Mouse (Mus musculus): ENCODE measurements around the gene Ifitm1. TPM values are rescaled to one million over a fixed set of nuclear protein-coding genes. Genes with fewer than 3 reads are reported as not detected.

Ifitm1 gene
- polyA plus RNA-seq, 1 experiment = 16.5 TPM

DNA sequence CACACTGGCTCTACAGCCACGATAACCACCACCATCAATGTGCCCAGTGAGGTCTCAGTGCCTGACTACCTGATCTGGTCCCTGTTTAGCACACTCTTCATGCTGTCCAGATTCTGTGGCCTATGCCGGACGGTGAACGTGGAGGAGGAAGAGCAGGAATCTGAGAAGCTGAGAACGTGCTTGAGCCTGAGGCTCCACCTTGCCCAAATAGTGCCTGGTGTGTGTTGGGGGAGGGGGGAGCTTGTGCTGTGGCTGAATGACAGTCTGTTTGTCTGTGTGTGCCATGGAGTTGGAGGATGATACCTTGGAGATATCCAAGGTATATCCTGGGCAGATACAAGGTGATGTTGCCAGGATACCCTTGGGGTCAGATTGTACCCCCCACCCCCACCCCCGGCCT is 23.2 kb downstream of the Ifitm1 start:
- Histone ChIP-seq H3K27ac (ENCODE audit: insufficient read depth, low read length) (no peak overlapping the region), H3K4me1 (ENCODE audit: control insufficient read depth, insufficient read depth, low read length) (no peaks in the 10 kb centered on the region), H3K4me3 (ENCODE audit: insufficient read depth, low read length) (no peak overlapping the region)
- TF ChIP-seq POLR2A (IDR thresholded peaks at IDR 0.05; ENCODE audit: low read depth, low read length) = no peak
- TF ChIP-seq CTCF (IDR thresholded peaks at IDR 0.05; ENCODE audit: borderline replicate concordance, insufficient read depth, low read length) = no peak

DNA sequence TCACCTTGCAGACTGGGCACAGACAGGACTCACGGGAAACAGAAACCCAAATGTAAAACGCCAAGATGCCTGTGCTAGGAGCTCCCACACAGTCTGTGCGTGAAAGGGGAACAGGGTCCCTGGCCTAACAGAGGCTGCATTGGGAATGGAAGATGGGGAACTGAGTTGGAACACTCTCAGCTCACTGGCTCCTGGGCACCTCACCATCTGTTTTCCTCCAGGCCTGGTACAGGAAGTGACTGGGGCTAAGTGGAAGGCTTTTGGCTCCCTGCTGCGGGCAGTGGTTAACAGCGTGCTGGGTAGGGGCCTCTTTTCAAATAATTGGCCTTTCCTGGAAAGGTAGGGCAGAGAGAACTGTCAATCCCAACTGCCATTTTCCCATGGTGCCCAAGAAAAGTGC is 23.6 kb downstream of the Ifitm1 start:
- H3K27ac ChIP-seq (ENCODE audit: insufficient read depth, low read length) = no peak overlapping the region
- H3K4me1 ChIP-seq (ENCODE audit: control insufficient read depth, insufficient read depth, low read length) = no peaks in the 10 kb centered on the region
- no peak for TF ChIP-seq POLR2A (IDR thresholded peaks at IDR 0.05; ENCODE audit: low read depth, low read length)
- TF ChIP-seq CTCF (IDR thresholded peaks at IDR 0.05; ENCODE audit: borderline replicate concordance, insufficient read depth, low read length) = no peak
- no peak overlapping the region for H3K4me3 ChIP-seq (ENCODE audit: insufficient read depth, low read length)

DNA sequence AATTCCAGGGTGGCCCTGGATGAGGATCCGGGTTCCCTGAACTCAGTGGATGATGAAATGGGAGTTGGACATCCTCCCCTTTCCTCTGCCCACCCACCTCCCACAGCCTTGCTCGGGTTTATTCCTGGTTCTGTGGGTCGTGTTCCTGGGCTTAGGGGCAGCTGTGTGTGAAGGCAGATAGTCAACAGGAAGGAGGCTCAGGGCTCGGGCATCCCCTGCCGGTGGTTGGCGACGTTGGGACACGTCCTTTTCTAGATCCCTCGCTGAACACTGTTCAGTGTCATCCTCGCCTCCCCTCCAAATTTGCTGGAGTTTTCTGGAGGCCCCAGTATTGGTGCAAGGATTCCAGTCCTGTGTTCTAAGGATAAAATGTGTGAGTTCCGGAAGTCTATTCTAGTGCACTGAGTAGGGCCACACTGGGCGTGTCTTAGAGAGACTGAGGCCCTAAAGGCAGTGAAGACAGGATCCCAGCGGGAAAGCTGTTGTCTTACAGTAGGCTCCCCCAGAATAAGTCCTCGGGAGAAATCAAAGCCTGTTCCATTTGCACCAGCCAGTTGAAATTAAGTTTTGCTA is 24.2 kb downstream of the Ifitm1 start:
- H3K4me3 ChIP-seq (ENCODE audit: insufficient read depth, low read length) = no peak overlapping the region
- TF ChIP-seq POLR2A (IDR thresholded peaks at IDR 0.05; ENCODE audit: low read depth, low read length) (no peak), CTCF (IDR thresholded peaks at IDR 0.05; ENCODE audit: borderline replicate concordance, insufficient read depth, low read length) (no peak)
- no peak overlapping the region for H3K27ac ChIP-seq (ENCODE audit: insufficient read depth, low read length)
- no peaks in the 10 kb centered on the region for H3K4me1 ChIP-seq (ENCODE audit: control insufficient read depth, insufficient read depth, low read length)

DNA sequence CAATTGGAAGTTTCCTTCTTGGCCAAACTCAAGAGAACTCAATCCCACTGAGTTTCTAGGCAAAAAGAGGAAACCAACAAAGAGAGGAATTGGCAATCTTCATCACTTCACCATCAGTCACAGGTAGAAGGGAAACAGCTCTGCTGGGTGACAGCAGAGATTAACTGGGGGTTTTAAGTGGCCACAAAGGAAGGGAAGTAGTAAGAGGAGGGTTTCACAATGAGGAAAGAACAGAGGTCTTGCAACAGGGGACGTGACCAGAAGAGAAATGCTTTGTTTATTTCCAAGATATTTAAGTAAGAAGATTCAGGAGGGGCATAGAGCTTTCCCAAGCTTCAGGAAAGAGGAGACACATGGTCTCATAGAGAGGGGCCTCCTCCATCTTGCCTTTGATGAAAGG is 30.8 kb downstream of the Ifitm1 start:
- Histone ChIP-seq H3K4me1 (ENCODE audit: control insufficient read depth, insufficient read depth, low read length) (no peaks in the 10 kb centered on the region), H3K4me3 (ENCODE audit: insufficient read depth, low read length) (no peak overlapping the region), H3K27ac (ENCODE audit: insufficient read depth, low read length) (no peak overlapping the region)
- TF ChIP-seq CTCF (IDR thresholded peaks at IDR 0.05; ENCODE audit: borderline replicate concordance, insufficient read depth, low read length) = no peak
- TF ChIP-seq POLR2A (IDR thresholded peaks at IDR 0.05; ENCODE audit: low read depth, low read length) = no peak

DNA sequence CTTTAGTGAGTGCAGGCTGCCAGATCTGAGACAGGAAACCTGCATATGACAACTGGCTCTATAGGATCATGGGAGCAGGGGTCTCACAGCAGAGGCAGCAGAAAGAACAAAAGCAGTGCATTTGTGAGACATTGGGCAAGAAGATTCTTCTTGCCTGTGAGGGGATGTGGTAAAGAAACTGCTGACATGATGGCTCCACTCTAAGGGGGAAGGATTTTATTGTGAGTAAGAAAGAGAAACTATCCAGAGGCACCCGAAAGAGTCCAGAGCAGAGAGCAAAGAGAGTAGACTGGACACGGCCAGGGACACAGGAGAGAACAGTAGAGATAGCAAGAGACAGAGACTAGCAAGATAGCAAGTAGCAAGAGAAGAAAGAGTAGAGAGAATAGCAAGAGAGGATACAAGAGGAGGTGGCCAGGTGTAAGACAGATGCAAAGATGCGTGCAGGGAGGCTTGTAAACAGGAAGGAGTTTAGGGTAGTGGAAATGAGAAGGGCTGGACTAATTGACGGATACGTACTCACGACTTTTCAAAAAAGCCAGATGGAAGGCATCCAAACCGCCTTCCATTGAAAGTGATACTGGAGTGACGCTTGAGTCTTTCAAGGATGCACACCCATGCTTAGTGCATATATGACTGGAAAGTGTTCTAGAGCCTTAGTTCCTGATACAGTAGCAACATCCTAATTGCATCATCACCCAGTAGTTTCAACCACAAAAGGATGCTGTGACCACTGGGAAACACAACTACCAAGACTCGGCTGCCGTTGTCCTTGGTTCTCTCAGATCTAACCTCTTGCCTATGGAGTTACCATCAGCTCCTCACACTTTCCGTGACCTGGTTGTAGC is 32.1 kb downstream of the Ifitm1 start:
- TF ChIP-seq POLR2A (IDR thresholded peaks at IDR 0.05; ENCODE audit: low read depth, low read length) (no peak), CTCF (IDR thresholded peaks at IDR 0.05; ENCODE audit: borderline replicate concordance, insufficient read depth, low read length) (no peak)
- Histone ChIP-seq H3K27ac (ENCODE audit: insufficient read depth, low read length) (no peak overlapping the region), H3K4me3 (ENCODE audit: insufficient read depth, low read length) (no peak overlapping the region), H3K4me1 (ENCODE audit: control insufficient read depth, insufficient read depth, low read length) (no peaks in the 10 kb centered on the region)

DNA sequence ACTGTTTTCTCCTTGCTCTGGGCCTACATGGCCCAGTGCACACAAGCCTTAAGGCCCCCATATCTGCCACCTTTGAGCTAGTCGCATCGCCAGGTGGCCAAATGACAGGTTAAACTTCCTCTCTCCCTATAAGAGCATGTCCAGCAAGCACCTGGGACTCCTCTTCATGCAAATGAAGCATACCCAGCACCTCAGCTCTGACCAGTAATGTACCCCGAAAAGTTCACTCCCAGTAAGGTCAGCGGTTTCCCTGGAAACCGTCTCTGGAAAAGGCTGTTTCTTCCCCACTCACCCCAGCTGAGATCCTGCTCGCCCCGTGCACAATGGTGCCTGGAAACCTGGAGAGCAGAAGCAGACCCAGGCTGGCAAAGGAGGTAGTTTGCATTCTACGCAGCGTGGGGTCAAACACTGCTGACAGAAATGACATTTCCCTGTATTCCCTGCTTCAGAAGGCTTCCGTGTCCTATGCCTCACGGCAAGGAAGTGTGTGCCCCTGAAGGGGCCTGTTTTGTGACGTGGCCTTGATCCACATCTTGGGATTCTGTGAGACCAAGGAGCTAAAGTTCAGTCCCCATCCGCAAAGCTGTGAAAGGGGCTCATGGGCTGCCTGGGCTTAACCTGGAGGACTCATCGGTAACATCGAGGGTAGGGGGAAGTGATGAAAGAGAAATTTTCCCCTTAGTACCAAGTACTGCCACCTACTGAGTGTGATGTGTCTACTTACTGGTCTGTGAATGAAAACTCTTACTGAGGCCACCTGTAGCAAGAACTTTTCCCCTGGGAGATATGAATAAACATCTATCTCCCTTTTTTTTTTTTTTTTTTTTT is 34.1 kb downstream of the Ifitm1 start:
- no peaks in the 10 kb centered on the region for H3K4me1 ChIP-seq (ENCODE audit: control insufficient read depth, insufficient read depth, low read length)
- no peak overlapping the region for H3K4me3 ChIP-seq (ENCODE audit: insufficient read depth, low read length)
- H3K27ac ChIP-seq (ENCODE audit: insufficient read depth, low read length) = no peak overlapping the region
- TF ChIP-seq CTCF (IDR thresholded peaks at IDR 0.05; ENCODE audit: borderline replicate concordance, insufficient read depth, low read length) = no peak

DNA sequence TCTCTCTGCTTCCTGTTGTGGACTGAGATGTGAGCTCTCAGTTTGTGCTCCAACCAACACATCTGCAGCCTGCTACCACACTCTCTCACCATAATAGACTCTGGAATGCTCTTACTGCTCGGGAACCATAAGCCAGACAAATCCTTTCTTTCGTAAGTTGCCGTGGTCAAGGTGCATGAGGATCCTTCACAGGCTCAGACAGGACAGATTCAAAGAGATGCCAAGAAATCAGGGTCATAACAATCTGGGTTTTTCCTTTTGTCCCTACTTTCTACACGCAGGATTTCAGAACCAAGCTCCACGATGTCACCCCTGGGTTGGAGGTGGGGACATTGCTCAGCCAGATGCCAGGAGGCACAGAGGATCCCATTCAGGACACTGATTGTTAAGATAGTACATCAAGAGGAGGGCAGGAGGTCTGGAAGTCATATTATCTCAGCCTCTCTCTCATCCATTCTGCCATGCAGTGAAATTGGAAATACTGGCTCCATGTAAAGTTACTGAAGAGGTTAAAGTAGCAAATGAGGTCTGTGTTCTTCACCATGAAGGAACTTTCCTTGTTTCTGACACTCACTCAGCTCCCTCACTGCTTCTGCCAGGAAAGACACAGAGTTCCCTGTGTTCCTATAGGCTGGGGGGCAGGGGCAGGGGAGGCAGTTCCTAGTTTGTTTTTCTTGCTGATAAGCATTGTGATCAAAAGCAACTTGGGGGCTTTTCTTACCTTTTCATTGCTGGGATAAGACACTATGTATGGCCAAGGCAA is 36.4 kb downstream of the Ifitm1 start:
- H3K27ac ChIP-seq (ENCODE audit: insufficient read depth, low read length) = no peak overlapping the region
- no peak for TF ChIP-seq POLR2A (IDR thresholded peaks at IDR 0.05; ENCODE audit: low read depth, low read length)
- no peaks in the 10 kb centered on the region for H3K4me1 ChIP-seq (ENCODE audit: control insufficient read depth, insufficient read depth, low read length)
- H3K4me3 ChIP-seq (ENCODE audit: insufficient read depth, low read length) = no peak overlapping the region

DNA sequence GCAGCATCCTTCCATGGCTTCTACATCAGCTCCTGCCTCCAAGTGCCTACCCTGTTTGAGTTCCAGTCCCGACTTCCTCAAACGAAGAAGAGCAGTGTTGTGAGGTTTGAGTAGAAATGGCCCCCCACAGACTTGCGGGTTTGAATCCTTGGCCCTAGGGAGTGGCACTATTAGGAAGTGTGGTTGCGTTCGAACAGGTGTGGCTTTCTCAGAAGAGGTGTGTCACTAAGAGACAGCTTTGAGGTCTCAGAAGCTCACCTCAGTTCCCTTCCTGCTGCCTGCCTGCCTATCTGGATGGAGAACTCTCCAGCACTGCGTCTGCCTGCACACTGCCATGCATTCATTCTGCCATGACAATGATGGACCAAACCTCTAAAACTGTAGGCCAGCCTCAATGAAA is 39.4 kb downstream of the Ifitm1 start:
- 0 out of 2 replicates have a peak, but pooled peaks cover 2% of the 10 kb centered on the region for H3K4me1 ChIP-seq (ENCODE audit: control insufficient read depth, insufficient read depth, low read length)
- no peak for TF ChIP-seq CTCF (IDR thresholded peaks at IDR 0.05; ENCODE audit: borderline replicate concordance, insufficient read depth, low read length)
- TF ChIP-seq POLR2A (IDR thresholded peaks at IDR 0.05; ENCODE audit: low read depth, low read length) = no peak
- H3K4me3 ChIP-seq (ENCODE audit: insufficient read depth, low read length) = no peak overlapping the region
- no peak overlapping the region for H3K27ac ChIP-seq (ENCODE audit: insufficient read depth, low read length)

DNA sequence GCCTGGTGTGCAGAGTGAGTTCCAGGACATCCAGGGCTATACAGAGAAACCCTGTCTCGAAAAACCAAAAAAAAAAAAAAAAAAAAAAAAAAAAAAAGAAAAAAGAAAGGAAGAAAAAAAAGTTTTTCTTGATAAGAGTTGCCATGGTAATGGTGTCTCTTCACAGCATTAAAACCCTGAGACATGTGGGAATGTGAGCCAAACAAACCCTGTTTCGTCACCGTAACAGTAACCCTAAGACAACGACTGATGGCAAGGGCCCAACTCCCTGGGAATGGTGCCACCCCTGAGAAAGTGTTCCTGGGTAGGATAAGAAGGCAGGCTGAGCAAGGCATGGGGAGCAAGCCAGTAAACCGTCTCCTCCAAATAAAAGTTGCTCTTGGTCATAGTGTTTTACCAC is 39.9 kb downstream of the Ifitm1 start:
- TF ChIP-seq POLR2A (IDR thresholded peaks at IDR 0.05; ENCODE audit: low read depth, low read length) = no peak
- no peak for TF ChIP-seq CTCF (IDR thresholded peaks at IDR 0.05; ENCODE audit: borderline replicate concordance, insufficient read depth, low read length)
- H3K27ac ChIP-seq (ENCODE audit: insufficient read depth, low read length) = no peak overlapping the region
- H3K4me1 ChIP-seq (ENCODE audit: control insufficient read depth, insufficient read depth, low read length) = 0 out of 2 replicates have a peak, but pooled peaks cover 2% of the 10 kb centered on the region
- H3K4me3 ChIP-seq (ENCODE audit: insufficient read depth, low read length) = no peak overlapping the region

Measured in embryonic fibroblast, embryonic 13.5 days (primary cell).